Mouse (Mus musculus): ENCODE measurements around the gene Creb3l4.
A peak's percentile ranks its signal among the peaks of the same experiment; 100 is the strongest.

Creb3l4 gene

DNA sequence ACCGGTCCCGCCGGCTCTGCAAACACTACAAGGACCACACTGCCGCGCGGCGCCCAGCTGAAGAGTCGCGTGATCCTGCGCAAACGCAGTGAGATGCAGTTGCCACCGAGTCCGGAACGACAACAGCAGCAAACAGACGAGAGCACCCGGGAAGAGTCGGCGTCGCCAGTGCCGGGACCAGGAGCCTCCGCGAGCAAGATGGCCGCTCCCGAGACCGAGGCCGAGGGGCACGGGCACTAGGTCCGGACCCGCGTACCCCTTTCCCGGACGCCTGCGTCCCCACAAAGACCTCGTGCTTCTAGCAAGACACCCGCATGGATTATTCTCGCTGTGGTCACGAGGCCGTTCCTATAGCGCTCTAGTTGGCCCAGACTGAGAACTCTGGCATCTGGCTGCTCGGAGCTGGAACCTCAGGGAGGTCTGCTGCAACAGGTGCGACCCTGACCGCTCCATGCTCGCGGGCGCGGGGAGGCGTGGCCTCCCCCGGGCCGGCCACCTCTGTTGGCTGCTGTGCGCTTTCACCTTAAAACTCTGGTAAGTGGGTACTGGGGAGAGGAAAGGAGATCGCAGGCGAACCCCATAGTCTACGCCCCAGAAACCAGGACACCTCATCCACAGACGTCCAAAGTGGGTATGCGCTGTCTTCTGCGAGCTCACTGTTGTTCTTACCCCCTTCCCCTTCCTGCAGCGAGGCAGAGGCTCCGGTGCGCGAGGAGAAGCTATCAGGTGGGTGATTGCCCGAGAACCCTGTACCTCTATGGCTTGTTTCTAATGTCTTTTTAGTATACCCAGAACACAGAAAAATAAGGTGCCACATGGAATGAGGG lies 11.6 kb downstream of the Creb3l4 start, which contains the start of gene Jtb:
Gene Jtb, plus strand, starts transcription at position 91 of the 827 bp plus-strand sequence.
- peak; percentile 92 for DNase-seq (ENCODE audit: low spot score)

DNA sequence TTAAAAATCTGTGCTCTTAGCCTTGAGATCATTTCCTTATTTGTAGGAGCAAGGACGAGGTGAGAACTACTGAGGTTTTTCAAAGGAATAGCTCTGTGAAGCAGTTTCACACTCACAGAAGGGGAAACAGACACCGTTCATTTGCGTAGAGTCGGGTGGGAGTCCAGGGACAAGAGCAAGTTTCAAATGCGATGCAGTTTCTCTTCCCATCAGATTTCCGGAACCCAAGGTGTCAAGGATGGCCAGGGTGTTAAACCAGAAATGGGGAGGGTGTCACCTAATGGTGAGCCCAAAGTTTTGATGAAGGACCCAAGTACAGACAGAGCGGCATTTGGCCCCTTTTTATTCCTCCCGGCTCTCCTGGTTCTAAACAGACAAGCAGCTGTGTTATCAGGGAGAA lies 12.2 kb downstream of the Creb3l4 start:
- no peak for DNase-seq (ENCODE audit: low spot score)

DNA sequence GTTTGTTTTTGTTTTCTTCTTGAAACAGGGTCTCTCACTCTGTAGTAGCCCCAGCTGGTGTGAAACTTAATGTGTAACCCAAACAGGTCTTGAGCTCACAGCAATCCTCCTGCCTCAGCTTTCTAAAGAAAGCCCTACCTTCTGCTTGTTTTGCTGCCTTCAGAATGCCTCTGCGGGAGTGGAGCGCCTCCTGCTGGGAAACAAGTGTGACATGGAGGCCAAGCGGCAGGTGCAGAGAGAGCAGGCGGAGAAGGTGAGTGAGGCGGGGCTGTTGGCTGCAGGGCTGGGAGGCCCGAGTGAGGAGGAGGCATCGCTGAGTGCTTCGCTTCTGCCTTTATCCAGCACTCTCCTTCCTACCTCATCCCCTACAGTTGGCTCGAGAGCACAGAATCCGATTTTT lies 19.0 kb downstream of the Creb3l4 start:
- no peak for DNase-seq (ENCODE audit: low spot score)

DNA sequence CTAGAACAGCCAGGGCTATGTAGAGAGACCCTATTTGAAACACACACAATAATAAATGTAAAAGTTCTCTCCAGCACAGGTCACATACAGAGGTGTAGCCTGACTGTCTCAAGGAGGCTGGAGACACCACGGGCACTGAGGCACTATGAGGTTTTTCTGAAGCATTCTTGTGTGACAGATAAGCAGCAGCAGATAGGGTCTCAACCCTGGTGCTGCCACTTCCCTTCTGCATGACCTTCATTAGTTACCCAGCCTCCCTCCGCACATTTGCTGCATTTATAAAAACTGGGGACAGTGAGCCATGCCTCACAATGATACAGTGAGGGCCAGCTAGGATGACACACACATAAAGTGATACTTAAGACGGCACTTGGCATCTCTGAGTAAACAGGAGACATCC lies 20.4 kb downstream of the Creb3l4 start:
- DNase-seq (ENCODE audit: low spot score), result no peak

DNA sequence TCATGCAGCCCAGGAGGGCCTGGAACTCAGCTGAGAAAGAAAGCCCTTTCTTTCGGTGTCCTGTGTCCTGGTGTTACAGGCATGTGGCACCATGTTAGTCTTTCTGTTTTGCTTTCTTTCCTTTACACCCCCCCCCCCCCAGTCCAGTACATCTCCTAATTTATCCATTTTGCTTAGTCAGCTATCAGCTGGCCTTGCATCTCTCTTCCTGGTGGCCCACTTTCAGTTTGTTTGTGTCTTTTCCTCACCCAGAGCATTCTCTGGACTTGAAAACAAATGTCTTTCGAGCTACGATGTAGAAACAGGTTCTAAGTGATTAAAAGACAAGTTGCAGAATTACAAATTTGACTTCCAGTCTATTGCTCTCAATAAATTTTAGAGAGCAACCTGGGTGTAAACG lies 20.9 kb downstream of the Creb3l4 start:
- no peak for DNase-seq (ENCODE audit: low spot score)

DNA sequence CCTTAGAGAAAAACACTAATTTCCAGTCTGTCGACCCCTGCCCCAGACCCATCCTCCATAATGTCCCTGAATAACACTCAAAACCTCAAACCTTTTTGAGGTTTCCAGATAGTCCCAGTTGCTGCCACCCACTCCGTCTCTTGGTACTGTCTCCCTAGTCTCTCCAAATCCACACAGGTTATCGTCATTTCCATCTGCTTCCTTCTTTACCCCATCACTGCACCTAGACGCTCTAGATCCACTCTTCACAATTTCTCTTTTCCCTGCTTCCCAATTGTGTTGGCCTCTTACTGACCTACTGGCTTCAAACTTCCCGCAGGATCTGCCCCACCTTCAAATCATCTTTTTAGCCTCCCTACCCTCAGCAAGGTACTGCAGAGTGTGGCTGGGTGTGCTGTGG lies 22.2 kb downstream of the Creb3l4 start:
- DNase-seq (ENCODE audit: low spot score), result no peak

DNA sequence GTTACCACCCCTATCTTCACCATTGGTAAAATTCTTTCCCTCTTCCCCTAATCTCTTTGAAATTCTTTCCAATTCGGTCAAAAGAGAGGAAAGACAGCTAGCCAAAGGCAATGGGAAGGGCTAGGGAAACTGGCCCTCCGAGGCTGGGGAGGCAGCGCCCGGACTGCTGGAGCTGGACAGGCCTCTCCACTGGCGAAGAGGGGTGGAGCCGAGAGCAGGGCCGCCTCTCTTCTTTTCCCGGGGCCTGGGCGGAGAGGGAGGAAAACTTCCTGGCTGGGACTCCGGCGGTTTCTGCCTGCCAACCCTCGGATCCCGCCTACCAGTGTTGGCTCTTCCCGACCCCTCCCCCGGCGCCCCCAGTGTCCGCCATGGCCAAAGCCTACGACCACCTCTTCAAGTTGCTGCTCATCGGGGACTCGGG lies 22.8 kb downstream of the Creb3l4 start:
- DNase-seq (ENCODE audit: low spot score), result peak; percentile 81

DNA sequence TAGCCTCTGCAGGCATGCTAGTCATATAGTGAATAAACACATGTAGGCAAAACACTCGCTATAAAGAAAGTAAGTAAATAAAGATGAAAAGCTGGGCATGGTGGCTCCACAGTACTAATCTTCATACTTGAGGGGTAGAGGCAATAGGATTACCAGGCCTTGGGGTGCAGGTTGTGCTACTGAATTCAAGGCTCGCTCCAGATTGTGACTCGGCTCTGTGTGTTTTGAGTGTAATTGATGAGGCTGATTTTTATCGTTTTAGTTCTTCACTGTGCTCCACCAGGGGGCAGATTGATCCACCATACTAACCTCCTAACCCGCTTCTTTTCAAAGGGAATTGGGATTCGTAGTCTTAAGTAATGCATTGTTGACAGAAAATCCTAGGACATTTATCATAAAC lies 23.2 kb downstream of the Creb3l4 start:
- DNase-seq (ENCODE audit: low spot score), result no peak

DNA sequence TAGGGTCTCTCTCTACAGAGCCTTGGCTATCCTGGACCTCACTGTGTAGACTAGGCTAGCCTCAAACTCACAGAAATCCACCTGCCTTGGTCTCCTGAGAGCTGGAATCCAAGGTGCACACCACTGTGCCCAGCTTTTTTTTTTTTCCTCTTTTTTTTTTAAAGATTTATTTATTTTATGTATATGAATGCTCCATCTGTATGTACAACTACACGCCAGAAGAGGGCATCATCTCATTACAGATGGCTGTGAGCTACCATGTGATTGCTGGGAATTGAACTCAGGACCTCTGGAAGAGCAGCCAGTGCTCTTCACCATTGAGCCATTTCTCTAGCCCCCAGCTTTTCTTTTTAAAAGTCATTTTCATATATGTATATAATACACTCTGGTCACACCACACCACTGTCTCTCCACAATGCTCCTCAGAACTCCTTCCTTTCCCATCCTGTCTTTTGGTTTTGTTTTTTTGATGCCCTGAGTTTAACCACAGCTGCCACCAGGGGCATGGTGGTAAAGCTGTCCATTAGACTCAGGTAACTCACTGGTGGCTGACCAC lies 27.4 kb downstream of the Creb3l4 start:
- DNase-seq (ENCODE audit: low spot score), result no peak

DNA sequence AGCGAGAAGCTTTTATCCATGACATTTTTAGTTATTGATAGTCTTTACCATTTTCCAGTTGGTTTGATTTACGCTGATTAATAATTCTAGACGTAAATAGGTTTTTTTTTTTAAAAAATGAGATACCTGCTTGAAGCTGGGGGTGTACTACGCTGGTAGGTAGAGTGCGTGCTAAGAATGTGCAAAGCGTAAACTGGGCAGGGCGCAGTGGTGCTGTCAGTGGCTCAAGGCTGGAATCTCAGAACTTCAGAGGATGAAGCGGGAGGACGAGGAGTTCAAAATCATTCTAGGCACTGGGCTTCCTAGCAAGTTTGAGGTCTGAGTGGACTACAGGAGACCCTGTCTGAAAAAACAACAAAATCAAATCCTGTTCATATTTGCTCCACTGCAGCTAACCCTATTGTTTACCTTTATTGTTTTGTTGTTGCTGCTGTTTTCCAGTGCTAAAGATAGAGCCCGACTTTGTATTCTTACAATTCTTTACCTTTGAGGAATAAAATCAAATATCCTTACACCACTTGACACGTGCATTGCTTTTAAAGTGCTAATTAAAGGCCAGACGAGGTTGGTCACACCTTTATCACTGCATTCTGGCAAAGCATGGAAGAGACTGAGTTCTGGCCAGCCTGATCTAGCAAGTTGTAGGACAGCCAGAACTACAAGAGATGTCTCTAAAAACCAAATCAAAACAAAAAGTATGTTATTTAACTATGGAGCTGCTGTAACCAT lies 29.2 kb downstream of the Creb3l4 start:
- DNase-seq (ENCODE audit: low spot score), result no peak

DNA sequence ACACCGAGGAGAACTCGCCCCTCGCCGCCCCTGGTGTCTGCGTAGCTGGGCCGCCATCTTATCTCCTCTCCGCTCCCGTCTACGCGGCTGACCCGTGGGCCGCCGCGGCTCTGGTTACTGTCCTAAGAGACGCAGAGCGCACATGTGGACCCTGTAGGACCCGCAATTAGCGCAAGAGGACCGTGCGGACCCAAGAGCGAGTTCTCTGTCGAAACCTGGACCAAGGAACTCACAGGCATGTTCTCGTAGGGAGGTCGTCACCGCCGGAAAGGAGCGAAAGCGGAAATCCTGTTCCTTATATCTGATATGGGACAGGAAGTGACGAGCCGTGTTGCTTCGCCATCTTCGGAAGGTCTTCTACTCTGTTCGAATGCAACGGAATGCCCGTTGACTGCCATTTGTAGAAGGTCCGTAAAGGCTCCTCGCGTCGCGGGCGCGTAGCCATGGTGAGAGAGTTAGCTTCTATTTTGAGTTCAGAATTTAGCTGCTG lies 29.9 kb downstream of the Creb3l4 start, which contains the start of the genes Rps27 and Rab13:
Gene Rps27, minus strand, starts transcription at position 275 of the 490 bp plus-strand sequence.
Gene Rab13, plus strand, starts transcription at position 319 of the 490 bp plus-strand sequence.
- peak; percentile 87 for DNase-seq (ENCODE audit: low spot score)

DNA sequence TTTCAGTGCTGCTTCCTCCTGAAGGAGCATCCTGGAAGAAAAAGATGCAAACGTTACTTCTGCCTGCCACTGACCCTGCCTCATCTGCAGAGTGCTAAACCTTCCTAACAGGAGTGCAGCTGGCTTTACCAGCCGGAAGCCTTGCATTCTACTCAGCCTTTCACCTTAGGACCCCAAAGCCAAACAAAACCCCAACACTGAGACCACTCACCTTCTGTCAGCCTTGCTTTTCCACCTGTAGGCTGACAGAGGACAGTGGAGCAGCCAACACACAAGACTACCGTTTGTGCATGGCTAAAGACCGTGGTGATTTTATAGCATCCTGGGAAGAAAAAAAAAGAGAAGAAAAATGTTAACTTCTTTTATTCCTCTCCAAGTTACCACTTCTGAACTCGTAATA lies 30.6 kb downstream of the Creb3l4 start:
- no peak for DNase-seq (ENCODE audit: low spot score)

DNA sequence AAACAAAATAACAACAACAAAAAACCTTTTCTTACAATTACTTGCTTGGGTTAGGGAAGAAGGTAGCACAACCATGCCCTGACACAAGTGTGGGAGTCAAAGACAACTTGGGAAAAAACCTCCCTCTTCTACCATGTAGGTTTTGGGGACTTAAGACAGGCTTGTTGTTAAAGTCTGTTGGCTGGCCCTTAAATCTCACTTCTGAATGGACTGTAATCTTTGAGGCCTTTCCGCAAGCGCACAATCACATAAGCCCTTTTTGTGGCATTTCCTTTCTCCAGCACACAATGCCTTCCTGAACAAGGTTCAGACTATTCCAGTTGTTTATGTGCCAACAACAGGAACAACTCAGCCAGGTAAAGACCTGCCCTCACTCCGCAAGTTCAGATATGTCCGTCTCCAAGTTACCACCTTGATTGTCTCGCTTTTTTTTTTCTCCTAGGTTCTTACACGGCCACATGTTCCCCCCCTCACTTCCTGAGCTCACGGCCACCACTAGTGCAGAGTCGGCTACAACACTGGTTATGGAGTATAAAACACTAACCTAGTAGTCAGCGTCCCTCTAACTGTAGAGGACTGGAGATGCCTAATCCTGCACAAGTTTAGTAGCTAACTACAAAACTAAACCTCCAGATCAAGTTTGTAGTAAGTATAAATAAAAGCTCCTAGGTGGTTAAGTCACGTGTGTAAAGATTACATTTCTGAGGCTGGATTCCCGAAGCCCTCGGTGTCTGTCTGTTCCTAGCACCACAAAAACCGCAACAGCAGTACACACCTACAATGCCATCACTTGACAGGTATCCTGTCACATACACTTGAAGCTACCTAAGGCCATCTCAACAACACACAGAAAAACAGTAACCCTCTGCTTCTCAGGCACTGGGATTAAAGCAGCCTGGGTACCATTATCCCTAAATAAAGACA lies 31.6 kb downstream of the Creb3l4 start:
- DNase-seq (ENCODE audit: low spot score), result no peak

DNA sequence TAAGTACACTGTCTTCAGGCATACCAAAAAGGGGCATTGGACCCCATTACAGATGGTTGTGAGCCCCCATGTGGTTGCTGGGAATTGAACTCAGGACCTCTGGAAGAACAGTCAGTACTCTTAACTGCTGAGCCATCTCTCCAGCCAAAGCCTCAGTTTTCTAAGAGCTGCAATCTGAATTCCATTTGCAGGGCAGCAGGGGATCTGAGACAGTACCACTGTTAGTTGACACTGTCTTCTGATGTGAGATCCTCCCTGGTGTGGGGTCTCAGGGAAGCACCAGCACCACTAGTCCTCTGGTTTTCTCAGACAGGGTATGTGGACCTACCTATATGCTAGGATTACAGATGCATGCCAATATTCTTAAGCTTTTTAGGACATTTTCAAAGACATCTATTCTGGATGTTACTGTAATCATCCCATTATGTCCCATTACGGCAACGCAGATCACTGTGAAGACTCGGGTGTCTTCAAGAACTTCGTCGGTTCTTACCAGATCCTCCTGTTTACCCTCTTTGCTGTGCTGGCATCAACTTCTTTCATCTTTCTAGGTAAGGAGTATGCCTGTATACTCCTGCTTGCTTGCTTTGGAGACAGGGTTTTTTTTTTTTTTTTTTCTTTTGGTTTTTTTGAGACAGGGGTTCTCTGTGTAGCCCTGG lies 33.3 kb downstream of the Creb3l4 start:
- no peak for DNase-seq (ENCODE audit: low spot score)

DNA sequence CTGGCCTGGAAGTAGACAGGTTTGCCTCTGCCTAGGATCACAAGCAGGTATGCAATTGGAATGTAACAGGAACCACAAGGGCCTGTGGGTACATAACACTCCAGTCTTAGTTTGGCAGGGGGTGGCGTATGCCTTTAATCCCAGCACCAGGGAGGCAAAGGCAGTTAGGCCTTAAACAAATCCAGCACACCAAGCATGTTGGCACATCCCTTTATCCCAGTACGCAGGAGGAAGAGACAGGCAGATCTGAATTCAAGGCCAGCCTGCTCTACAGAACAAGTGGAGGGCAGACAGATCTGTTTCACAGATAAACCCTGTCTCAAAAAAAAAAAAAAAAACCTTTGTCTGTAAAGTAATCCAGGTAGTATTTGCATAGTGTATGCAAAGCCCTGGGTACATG lies 34.6 kb downstream of the Creb3l4 start:
- DNase-seq (ENCODE audit: low spot score), result no peak

DNA sequence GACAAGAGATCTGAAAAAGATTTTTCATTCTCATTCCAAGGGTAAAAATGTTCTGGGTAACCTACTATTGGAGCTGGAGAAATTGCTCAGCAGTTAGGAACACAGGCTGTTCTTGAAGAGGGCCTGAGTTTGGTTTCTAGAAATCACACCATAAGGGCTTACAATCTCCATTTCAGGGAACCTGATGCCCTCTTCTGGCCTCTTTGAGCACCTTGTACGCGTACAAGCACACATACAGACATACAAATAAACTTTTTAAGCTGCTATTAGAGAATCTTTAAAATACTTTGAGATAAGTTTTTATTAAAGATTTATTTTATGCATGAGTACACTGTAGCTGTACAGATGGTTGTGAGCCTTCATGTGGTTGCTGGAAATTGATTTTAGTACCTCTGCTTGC lies 38.7 kb downstream of the Creb3l4 start:
- no peak for DNase-seq (ENCODE audit: low spot score)

DNA sequence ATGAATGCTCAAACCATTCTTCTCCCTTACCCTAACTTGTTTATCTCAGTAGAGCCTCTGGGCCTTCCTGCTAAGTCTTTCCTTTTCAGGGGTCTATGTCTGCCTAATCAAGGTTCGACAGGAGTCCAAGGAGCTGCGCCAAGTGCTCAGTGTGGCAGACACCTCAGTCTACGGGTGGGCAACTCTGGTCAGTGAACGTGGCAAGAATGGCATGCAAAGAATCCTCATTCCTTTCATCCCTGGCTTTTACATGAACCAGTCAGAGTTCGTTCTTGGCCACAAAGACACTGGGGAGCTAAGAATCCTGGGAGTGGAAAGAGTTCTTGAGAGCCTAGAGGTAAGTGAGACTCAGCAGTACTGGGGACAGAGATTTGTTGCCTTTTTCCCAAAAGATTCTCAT lies 39.7 kb downstream of the Creb3l4 start:
- DNase-seq (ENCODE audit: low spot score), result no peak

DNA sequence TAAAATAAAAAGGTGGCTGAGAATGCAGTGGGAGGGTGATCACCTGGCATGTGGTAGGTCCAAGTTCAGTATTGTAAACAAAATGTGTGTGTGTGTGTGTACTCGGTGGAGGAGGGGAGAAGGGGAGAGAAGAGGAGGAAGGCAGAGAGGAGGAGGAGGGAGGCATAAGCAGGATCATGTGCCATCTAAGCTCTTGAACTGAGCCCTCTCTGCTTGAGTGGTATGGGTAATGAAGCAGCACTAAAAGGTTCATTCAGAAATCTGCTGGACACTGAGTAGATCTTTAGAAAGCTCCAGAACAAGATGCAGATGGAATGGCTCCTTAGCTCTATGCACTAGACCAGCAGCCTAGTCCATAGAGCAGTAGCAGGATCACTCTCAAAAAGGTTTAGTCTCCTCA lies 40.4 kb downstream of the Creb3l4 start:
- no peak for DNase-seq (ENCODE audit: low spot score)

DNA sequence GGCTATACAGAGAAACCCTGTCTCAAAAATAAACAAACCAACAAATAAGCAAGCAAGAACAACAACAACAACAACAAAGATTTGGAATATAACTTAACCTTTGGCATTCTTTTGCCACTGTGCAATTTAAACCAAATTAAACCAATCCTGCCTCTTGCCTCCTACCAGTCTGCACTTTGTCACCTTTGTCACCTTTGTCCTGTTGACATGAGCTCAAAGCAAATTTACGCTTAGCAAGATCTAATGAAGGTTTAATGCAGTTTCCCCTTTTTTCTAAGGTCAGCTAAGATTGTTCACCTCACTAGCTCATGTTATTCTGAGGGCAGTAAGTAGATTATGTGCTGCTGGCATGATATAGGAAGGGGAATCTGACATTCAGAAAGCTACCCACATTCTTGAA lies 45.8 kb downstream of the Creb3l4 start:
- no peak for DNase-seq (ENCODE audit: low spot score)

DNA sequence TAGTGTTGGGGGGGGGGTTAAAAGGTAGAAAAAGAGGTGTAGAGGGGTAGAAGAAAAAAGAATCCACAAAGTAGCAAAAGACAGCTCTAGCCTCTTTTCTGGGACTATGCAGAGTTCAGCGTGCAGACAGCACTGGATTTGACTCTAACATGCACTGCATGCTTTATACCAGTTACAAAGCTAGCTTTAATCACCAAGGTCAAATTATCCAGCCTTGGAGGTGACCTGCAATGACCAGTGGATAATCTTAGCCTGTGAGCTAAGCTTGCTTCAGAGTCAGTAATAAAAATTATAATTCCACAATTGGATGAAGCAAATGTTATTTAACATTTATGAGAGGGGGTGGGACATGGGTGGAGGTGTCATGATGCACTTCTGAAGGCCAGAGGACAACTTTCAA lies 47.7 kb downstream of the Creb3l4 start:
- no peak for DNase-seq (ENCODE audit: low spot score)

DNA sequence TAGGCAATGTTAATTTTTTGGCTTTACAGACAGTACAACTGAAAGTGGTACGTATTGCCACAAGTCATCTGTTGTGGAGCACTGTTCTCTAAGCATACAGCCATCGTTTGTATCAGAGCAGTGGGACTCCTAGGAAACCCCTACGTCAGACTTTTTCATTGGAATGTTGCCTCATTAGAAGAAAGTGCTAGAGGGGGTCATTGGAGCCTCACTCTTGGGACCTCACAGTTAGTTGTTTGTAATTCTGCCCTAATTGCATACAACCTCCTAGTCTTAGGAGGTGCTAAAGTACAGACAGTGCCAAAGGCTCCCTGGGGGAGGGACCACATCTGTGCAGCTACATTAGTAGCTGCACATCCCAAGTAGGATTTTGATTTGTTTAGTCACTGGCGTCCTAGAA lies 48.6 kb downstream of the Creb3l4 start:
- DNase-seq (ENCODE audit: low spot score), result no peak

Measured in ovary, adult 18-20 months (tissue).